ENCODE assay signal across 9 mouse cellular contexts in the genomic region with DNA sequence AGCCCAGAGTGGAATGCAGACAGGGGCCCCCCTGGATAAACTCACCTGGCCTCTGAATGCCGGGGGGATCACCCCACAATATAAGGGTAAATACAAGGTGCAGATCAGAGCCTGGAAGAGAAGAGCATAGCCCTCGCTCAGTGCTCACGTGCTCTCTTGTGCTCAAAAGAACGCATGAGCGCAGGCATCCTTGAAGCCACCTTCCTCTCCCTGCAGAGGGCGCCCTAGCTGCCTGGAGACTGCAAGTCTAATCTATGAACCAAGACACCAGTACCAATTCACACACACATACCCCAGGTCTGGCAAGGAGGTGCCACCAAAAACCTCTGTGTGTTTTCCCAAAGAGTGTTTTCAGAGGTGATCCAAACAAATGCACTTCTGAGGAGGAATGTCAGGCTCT. TPM values are rescaled to one million over a fixed set of nuclear protein-coding genes. Genes with fewer than 3 reads are reported as not detected.
A peak's percentile ranks its signal among the peaks of the same experiment; 100 is the strongest.
DNase-seq lines count a peak whose midpoint lies in the region; ATAC-seq and TF ChIP-seq lines count a peak whose summit lies in the region.
"Had no signal": no experiment of that assay in that cellular context is flagged by ENCODE, and none has a peak within 500 bp of the region (broad histone marks: within the 10 kb centered on the region; RNA-seq: fewer than 3 reads in every experiment).

No protein-coding gene starts in this region.

- no peaks in the 10 kb centered on the region for H3K4me1 ChIP-seq in limb, embryonic 11.5 days (ENCODE audit: control insufficient read depth, insufficient read depth, low read length)
- H3K4me1 ChIP-seq in limb, embryonic 10.5 days = no peaks in the 10 kb centered on the region
- peaks cover 2% of the 10 kb centered on the region; the same call in 1 of the 2 replicates for H3K4me1 ChIP-seq in bone marrow macrophage, adult 2 months (ENCODE audit: control insufficient read depth, insufficient read depth, low read length)
- H3K4me1 ChIP-seq: limb, embryonic 13.5 days had no signal

- no peak for TF ChIP-seq POLR2A in bone marrow macrophage, adult 2 months (IDR thresholded peaks at IDR 0.05; ENCODE audit: borderline replicate concordance, low read depth, low read length)

- no peak overlapping the region for H3K4me2 ChIP-seq in limb, embryonic 11.5 days (ENCODE audit: low read depth, severe bottlenecking)
- H3K4me2 ChIP-seq: limb, embryonic 13.5 days had no signal

- H3K9ac ChIP-seq in limb, embryonic 11.5 days (ENCODE audit: low read length) = no peak overlapping the region

- H3K27ac ChIP-seq in limb, embryonic 11.5 days (replicated peaks; ENCODE audit: low read depth, low read length) = no peak overlapping the region
- no peak overlapping the region for H3K27ac ChIP-seq in limb, embryonic 10.5 days
- H3K27ac ChIP-seq in bone marrow macrophage, adult 2 months (ENCODE audit: insufficient read depth, low read depth, low read length) = no peak overlapping the region
- H3K27ac ChIP-seq: limb, embryonic 13.5 days had no signal

- ATAC-seq in limb, embryonic 11.5 days (ENCODE audit: insufficient number of reproducible peaks, low FRiP score, low TSS enrichment, low read depth) = no peak
- 0 out of 2 replicates have a peak, but pooled peaks have one; percentile 45 for ATAC-seq in megakaryocyte, adult 5-6 weeks (ENCODE audit: poor library complexity, severe bottlenecking)

- TF ChIP-seq CTCF in bone marrow macrophage, adult 2 months (IDR thresholded peaks at IDR 0.05; ENCODE audit: low read depth, low read length) = peak; percentile 39

- H3K27me3 ChIP-seq in limb, embryonic 11.5 days (ENCODE audit: control insufficient read depth, insufficient read depth, low read length) = no peaks in the 10 kb centered on the region
- H3K27me3 ChIP-seq in limb, embryonic 10.5 days (ENCODE audit: low read depth, poor library complexity, severe bottlenecking) = no peaks in the 10 kb centered on the region
- H3K27me3 ChIP-seq: limb, embryonic 13.5 days had no signal

- H3K4me3 ChIP-seq in limb, embryonic 11.5 days (ENCODE audit: low read depth, low read length) = no peak overlapping the region
- H3K4me3 ChIP-seq in limb, embryonic 10.5 days = no peak overlapping the region
- no peak overlapping the region for H3K4me3 ChIP-seq in bone marrow macrophage, adult 2 months (ENCODE audit: insufficient read depth, low read length)
- H3K4me3 ChIP-seq: limb, embryonic 13.5 days had no signal

- no peaks in the 10 kb centered on the region for H3K36me3 ChIP-seq in limb, embryonic 11.5 days (ENCODE audit: control insufficient read depth, insufficient read depth, low read length)
- H3K36me3 ChIP-seq in limb, embryonic 10.5 days = no peaks in the 10 kb centered on the region
- H3K36me3 ChIP-seq: limb, embryonic 13.5 days had no signal

- peak; percentile 25 for DNase-seq in cerebellum, adult 8-10 months
- DNase-seq in cerebellum, postnatal 4 days (ENCODE audit: low spot score in 2 of 2) = no peak
- DNase-seq in limb, embryonic 11.5 days (ENCODE audit: low spot score) = peak; percentile 57
- DNase-seq in limb, embryonic 10.5 days (ENCODE audit: low spot score) = no peak
- no peak for DNase-seq in ovary, postnatal 36 days (ENCODE audit: low spot score)
- no peak for DNase-seq in frontal cortex, postnatal 10 days (ENCODE audit: low spot score in 2 of 2)

- WGBS in limb, embryonic 11.5 days = 37% methylated on average over 6 of the region's 6 CpGs
- 34% methylated on average over 6 of the region's 6 CpGs for WGBS in limb, embryonic 10.5 days

- H3K9me3 ChIP-seq in limb, embryonic 11.5 days (ENCODE audit: control insufficient read depth, low read length) = no peaks in the 10 kb centered on the region
- H3K9me3 ChIP-seq in limb, embryonic 10.5 days (replicated peaks) = no peaks in the 10 kb centered on the region
- H3K9me3 ChIP-seq: limb, embryonic 13.5 days had no signal

RNA-seq across cellular contexts. Expression of gene Pnpla5, which starts 2.4 kb away (rescaled TPM):
- polyA plus RNA-seq in limb, embryonic 11.5 days (2014; fragmentation: Nextera tagmentation; extraction: Ambion mirVana) = not detected in 2 replicates
- polyA plus RNA-seq in limb, embryonic 10.5 days (2016; fragmentation: Nextera tagmentation; extraction: Ambion mirVana) = not detected in 2 replicates
- polyA plus RNA-seq in bone marrow macrophage, adult 2 months (2012; ENCODE audit: insufficient read depth, insufficient read length, missing spikeins) = not detected in 2 replicates
- not detected in 2 replicates for total RNA-seq in megakaryocyte, adult 5-6 weeks (2015)
- total RNA-seq in megakaryocyte, adult 5-6 weeks (2017) = not detected in 2 replicates
- polyA plus RNA-seq: limb, embryonic 13.5 days had no signal

RNA-seq across cellular contexts. Expression of gene Sult4a1, which starts 15.1 kb away (rescaled TPM):
- 0.95 and 1.1 TPM in 2 replicates for polyA plus RNA-seq in limb, embryonic 11.5 days (2014; fragmentation: Nextera tagmentation; extraction: Ambion mirVana)
- polyA plus RNA-seq in limb, embryonic 10.5 days (2016; fragmentation: Nextera tagmentation; extraction: Ambion mirVana) = 1.2 and 1.3 TPM in 2 replicates
- not detected in 2 replicates for polyA plus RNA-seq in bone marrow macrophage, adult 2 months (2012; ENCODE audit: insufficient read depth, insufficient read length, missing spikeins)
- not detected in 2 replicates for total RNA-seq in megakaryocyte, adult 5-6 weeks (2015)
- not detected in 2 replicates for total RNA-seq in megakaryocyte, adult 5-6 weeks (2017)

RNA-seq across cellular contexts. Expression of gene Pnpla3, which starts 47.0 kb away (rescaled TPM):
- polyA plus RNA-seq in limb, embryonic 11.5 days (2014; fragmentation: Nextera tagmentation; extraction: Ambion mirVana) = 0.47 TPM in 1 of 2 replicates, not detected in the other
- polyA plus RNA-seq in limb, embryonic 10.5 days (2016; fragmentation: Nextera tagmentation; extraction: Ambion mirVana) = 0.10 and 0.19 TPM in 2 replicates
- polyA plus RNA-seq in bone marrow macrophage, adult 2 months (2012; ENCODE audit: insufficient read depth, insufficient read length, missing spikeins) = not detected in 2 replicates
- not detected in 2 replicates for total RNA-seq in megakaryocyte, adult 5-6 weeks (2015)
- not detected in 2 replicates for total RNA-seq in megakaryocyte, adult 5-6 weeks (2017)

RNA-seq across cellular contexts. Expression of gene Efcab6, which starts 55.4 kb away (rescaled TPM):
- polyA plus RNA-seq in limb, embryonic 11.5 days (2014; fragmentation: Nextera tagmentation; extraction: Ambion mirVana) = not detected in 2 replicates
- polyA plus RNA-seq in limb, embryonic 10.5 days (2016; fragmentation: Nextera tagmentation; extraction: Ambion mirVana) = not detected in 2 replicates
- polyA plus RNA-seq in bone marrow macrophage, adult 2 months (2012; ENCODE audit: insufficient read depth, insufficient read length, missing spikeins) = not detected in 2 replicates
- not detected in 2 replicates for total RNA-seq in megakaryocyte, adult 5-6 weeks (2015)
- not detected in 2 replicates for total RNA-seq in megakaryocyte, adult 5-6 weeks (2017)

Comparison
In these comparisons a context has a peak if more than half of its experiments do, and no peak if none do; other contexts are left out.
1. DNase-seq: peak in cerebellum, adult 8-10 months (single experiment) and limb, embryonic 11.5 days (single experiment); none in cerebellum, postnatal 4 days (0 of 2), limb, embryonic 10.5 days (single experiment), ovary, postnatal 36 days (single experiment) and frontal cortex, postnatal 10 days (0 of 2).